Mouse (Mus musculus) CD4-positive, CD25-positive, alpha-beta regulatory T cell (primary cell): ENCODE results near the gene Cpne5. TPM values are rescaled to one million over a fixed set of nuclear protein-coding genes. Genes with fewer than 3 reads are reported as not detected.

Source experiments
- polyA plus RNA-seq: library from polyadenylated mRNA; unstranded; fragments of 100-300 nt; shearing (Covaris generic); gene quantifications from one replicate; pipeline ENCODE4 v1.2.1, GENCODE M21; 2017

Gene Cpne5
- 1.8 TPM for polyA plus RNA-seq

GRCm38 (mm10) chr17:29237772-29238420, at the start of gene Cpne5:
Cpne5 (minus strand) TSS chr17:29238167.

DNA sequence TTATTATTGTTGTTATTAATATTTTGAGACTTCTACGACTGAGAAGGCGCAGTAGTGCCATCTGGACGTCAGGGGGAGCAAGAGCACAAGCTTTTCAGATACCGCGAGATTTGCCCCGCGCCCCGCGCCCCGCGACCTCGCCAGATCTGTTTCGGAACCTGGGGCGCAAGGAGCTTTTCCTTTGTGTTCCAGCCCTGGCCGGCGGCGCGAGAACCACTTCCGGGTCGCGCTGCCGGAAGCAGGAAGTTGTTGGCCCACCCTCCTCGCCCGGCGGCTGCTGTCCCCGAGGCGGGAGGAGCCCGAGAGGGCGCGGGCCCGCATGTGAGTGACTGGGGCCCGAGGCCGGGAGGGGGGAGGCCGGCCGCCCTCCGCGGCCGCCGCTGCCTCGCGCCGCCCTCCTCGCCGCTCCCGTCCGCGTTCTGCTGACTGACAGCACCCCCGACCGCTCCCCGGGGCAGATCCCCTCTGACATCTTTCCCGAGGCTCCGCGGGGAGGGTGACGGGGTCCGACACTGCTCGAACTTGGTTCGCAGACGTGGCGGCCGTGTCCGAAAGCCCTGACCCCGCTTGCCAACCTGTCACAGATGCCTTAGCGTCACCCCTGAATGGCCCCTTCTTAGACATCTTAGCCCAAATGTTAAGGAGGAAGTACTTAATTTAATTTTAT, 30.8 kb upstream of the Cpne5 start, which contains the start of gene BC004004:
BC004004 (plus strand) TSS at position 107 of the 667 bp plus-strand sequence.

GRCm38 (mm10) chr17:29263840-29264633, 26.1 kb upstream of the Cpne5 start, which contains the start of gene Ppil1:
Ppil1 (minus strand) TSS chr17:29264186.

GRCm38 (mm10) chr17:29113591-29114352, 124.2 kb downstream of the Cpne5 start, which contains the start of gene Rab44:
Rab44 (plus strand) TSS chr17:29114145.

Other genes with a start within 250 kb of the Cpne5 start
- 351 TPM for gene Stk38, start 230.2 kb downstream of the Cpne5 start, polyA plus RNA-seq
- gene Srsf3, start 205.5 kb downstream of the Cpne5 start, polyA plus RNA-seq, result 475 TPM
- 1.1 TPM for gene Cdkn1a, start 147.2 kb downstream of the Cpne5 start, polyA plus RNA-seq
- gene Rab44, start 124.0 kb downstream of the Cpne5 start, polyA plus RNA-seq, result 0.14 TPM
- 73.6 TPM for gene Ppil1, start 26.0 kb upstream of the Cpne5 start, polyA plus RNA-seq
- 132 TPM for gene BC004004, start 30.6 kb upstream of the Cpne5 start, polyA plus RNA-seq
- gene Pi16, start 79.5 kb upstream of the Cpne5 start, polyA plus RNA-seq, result 0.23 TPM
- gene Mtch1, start 109.8 kb upstream of the Cpne5 start, polyA plus RNA-seq, result 118 TPM
- 1.8 TPM for gene Fgd2, start 122.7 kb upstream of the Cpne5 start, polyA plus RNA-seq